Mouse (Mus musculus) MEL (cell line): ENCODE data around the gene Tmem54. TPM values are rescaled to one million over a fixed set of nuclear protein-coding genes. Genes with fewer than 3 reads are reported as not detected.

ENCODE experiments used
- DNase-seq: peaks from one replicate; pipeline ENCODE4 v3.0.0; 2011; ENCODE audit warnings: low read depth, low spot score
- H3K27ac ChIP-seq: 2 replicates; pipeline ENCODE4 v1.5.1; 2012; ENCODE audit warnings: low read depth, mild to moderate bottlenecking, control low read depth, low read length, moderate library complexity; ENCODE audit not compliant: control insufficient read depth
- H3K27me3 ChIP-seq, 2 experiments: fragments of 150-350 bp in 1 of 2; sonication (generic) in 1 of 2; 2 replicates each; pipeline ENCODE4 v1.6.1; 2012; ENCODE audit warnings: low read length in 2 of 2, mild to moderate bottlenecking in 2 of 2, improper control_type of control experiment in 1 of 2, moderate library complexity in 1 of 2; ENCODE audit not compliant: insufficient read depth in 2 of 2, control insufficient read depth in 1 of 2
- H3K36me3 ChIP-seq, 2 experiments: 2 replicates each; pipeline ENCODE4 v1.6.1; 2012 to 2014; ENCODE audit warnings: low read length in 2 of 2, improper control_type of control experiment in 1 of 2, inconsistent platforms in 1 of 2, mild to moderate bottlenecking in 1 of 2; ENCODE audit not compliant: insufficient read depth in 2 of 2, control insufficient read depth in 1 of 2
- H3K4me1 ChIP-seq, 2 experiments: fragments of 150-350 bp in 1 of 2; sonication (generic) in 1 of 2; 2 replicates each; pipeline ENCODE4 v1.6.1; 2012; ENCODE audit warnings: low read length in 2 of 2, improper control_type of control experiment in 1 of 2, mild to moderate bottlenecking in 1 of 2; ENCODE audit not compliant: insufficient read depth in 2 of 2, control insufficient read depth in 1 of 2
- H3K4me3 ChIP-seq, 2 experiments: fragments of 150-350 bp in 1 of 2; sonication (generic) in 1 of 2; 2 replicates each; pipeline ENCODE4 v1.5.1; 2012; ENCODE audit warnings: low read depth in 2 of 2, low read length in 2 of 2, mild to moderate bottlenecking in 2 of 2, moderate library complexity in 2 of 2, control low read depth in 1 of 2, improper control_type of control experiment in 1 of 2; ENCODE audit not compliant: control insufficient read depth in 1 of 2, insufficient read depth in 1 of 2
- H3K79me2 ChIP-seq: 2 replicates; pipeline ENCODE4 v1.6.1; 2012; ENCODE audit warnings: mild to moderate bottlenecking, low read length, moderate library complexity; ENCODE audit not compliant: control insufficient read depth, poor library complexity, insufficient read depth
- H3K9ac ChIP-seq: 2 replicates; pipeline ENCODE4 v1.6.1; 2012; ENCODE audit warnings: low read depth, mild to moderate bottlenecking, control low read depth, low read length, moderate library complexity; ENCODE audit not compliant: control insufficient read depth, poor library complexity, severe bottlenecking
- H3K9me3 ChIP-seq: fragments of 150-350 bp; sonication (generic); replicated peaks from 2 replicates; pipeline ENCODE4 v1.6.1; 2012; ENCODE audit warnings: mild to moderate bottlenecking, low read length, improper control_type of control experiment, moderate library complexity; ENCODE audit not compliant: insufficient read depth
- BHLHE40 ChIP-seq: IDR thresholded peaks from 2 replicates; pipeline ENCODE4 v1.6.1; 2012; ENCODE audit warnings: low read depth, mild to moderate bottlenecking, inconsistent platforms, low read length, improper control_type of control experiment, borderline replicate concordance
- CHD1 ChIP-seq: IDR thresholded peaks from 2 replicates; pipeline ENCODE4 v1.6.1; 2012; ENCODE audit warnings: low read depth, mild to moderate bottlenecking, inconsistent platforms, low read length, improper control_type of control experiment
- CTCF ChIP-seq, 3 experiments: IDR thresholded peaks in 2 of 3; conservative IDR thresholded peaks in 1 of 3; 2 replicates each; pipeline ENCODE4 v1.5.1; 2011 to 2012; ENCODE audit warnings: low read length in 3 of 3, low read depth in 2 of 3, mild to moderate bottlenecking in 2 of 3, improper control_type of control experiment in 1 of 3, inconsistent platforms in 1 of 3, mixed read lengths in 1 of 3, moderate library complexity in 1 of 3; ENCODE audit not compliant: control insufficient read depth in 1 of 3, insufficient read depth in 1 of 3, poor library complexity in 1 of 3, severe bottlenecking in 1 of 3
- E2F4 ChIP-seq: IDR thresholded peaks from 2 replicates; pipeline ENCODE4 v1.6.1; 2011; ENCODE audit warnings: low read depth, low read length, improper control_type of control experiment, borderline replicate concordance
- ELF1 ChIP-seq: IDR thresholded peaks from 2 replicates; pipeline ENCODE4 v1.6.1; 2014; ENCODE audit warnings: low read depth, mild to moderate bottlenecking, inconsistent platforms, low read length, improper control_type of control experiment, moderate library complexity
- EP300 ChIP-seq, 2 experiments: IDR thresholded peaks; 2 replicates each; pipeline ENCODE4 v1.6.1; 2011; ENCODE audit warnings: improper control_type of control experiment in 2 of 2, low read length in 2 of 2, low read depth in 1 of 2, mild to moderate bottlenecking in 1 of 2
- GABPA ChIP-seq: IDR thresholded peaks from 2 replicates; pipeline ENCODE4 v1.6.1; 2012; ENCODE audit warnings: low read depth, mild to moderate bottlenecking, inconsistent platforms, low read length, improper control_type of control experiment, moderate library complexity
- GATA1 ChIP-seq: IDR thresholded peaks from 2 replicates; pipeline ENCODE4 v1.6.1; 2011; ENCODE audit warnings: low read depth, low read length, improper control_type of control experiment
- HCFC1 ChIP-seq: IDR thresholded peaks from 2 replicates; pipeline ENCODE4 v1.6.1; 2012; ENCODE audit warnings: low read depth, mild to moderate bottlenecking, inconsistent platforms, low read length, improper control_type of control experiment, moderate library complexity
- JUND ChIP-seq: IDR thresholded peaks from 2 replicates; pipeline ENCODE4 v1.6.1; 2011; ENCODE audit warnings: low read depth, mild to moderate bottlenecking, improper control_type of control experiment, low read length
- KAT2A ChIP-seq: conservative IDR thresholded peaks from 2 replicates; pipeline ENCODE4 v1.6.1; 2012; ENCODE audit warnings: low read depth, low read length, improper control_type of control experiment, inconsistent platforms
- MAFK ChIP-seq: IDR thresholded peaks from 2 replicates; pipeline ENCODE4 v1.6.1; 2011; ENCODE audit warnings: low read depth, mild to moderate bottlenecking, low read length, improper control_type of control experiment, borderline replicate concordance
- MAX ChIP-seq: IDR thresholded peaks from 2 replicates; pipeline ENCODE4 v1.6.1; 2011; ENCODE audit warnings: low read length, improper control_type of control experiment
- MAZ ChIP-seq: IDR thresholded peaks from 2 replicates; pipeline ENCODE4 v1.6.1; 2012; ENCODE audit warnings: low read depth, mild to moderate bottlenecking, inconsistent platforms, low read length, improper control_type of control experiment
- MXI1 ChIP-seq: IDR thresholded peaks from 2 replicates; pipeline ENCODE4 v1.6.1; 2011; ENCODE audit warnings: mild to moderate bottlenecking, low read depth, low read length, improper control_type of control experiment
- MYB ChIP-seq: IDR thresholded peaks from 2 replicates; pipeline ENCODE4 v1.6.1; 2011; ENCODE audit warnings: mild to moderate bottlenecking, low read depth, low read length, improper control_type of control experiment
- MYC ChIP-seq: IDR thresholded peaks from 2 replicates; pipeline ENCODE4 v1.6.1; 2011; ENCODE audit warnings: low read depth, mild to moderate bottlenecking, low read length, improper control_type of control experiment, moderate library complexity
- NRF1 ChIP-seq: IDR thresholded peaks from 2 replicates; pipeline ENCODE4 v1.6.1; 2014; ENCODE audit warnings: low read depth, mild to moderate bottlenecking, inconsistent platforms, low read length, improper control_type of control experiment, moderate library complexity; ENCODE audit not compliant: poor library complexity, insufficient read depth, severe bottlenecking
- POLR2A ChIP-seq, 2 experiments: IDR thresholded peaks; 2 replicates each; pipeline ENCODE4 v1.6.1; 2011 to 2012; ENCODE audit warnings: low read length in 2 of 2, mild to moderate bottlenecking in 2 of 2, control low read depth in 1 of 2, improper control_type of control experiment in 1 of 2, low read depth in 1 of 2, moderate library complexity in 1 of 2; ENCODE audit not compliant: control insufficient read depth in 1 of 2, insufficient read depth in 1 of 2, poor library complexity in 1 of 2
- POLR2AphosphoS2 ChIP-seq: IDR thresholded peaks from 2 replicates; pipeline ENCODE4 v1.6.1; 2011; ENCODE audit warnings: low read length, improper control_type of control experiment
- POLR2AphosphoS5 ChIP-seq: IDR thresholded peaks from 2 replicates; pipeline ENCODE4 v1.6.1; 2012; ENCODE audit warnings: low read depth, borderline replicate concordance, mild to moderate bottlenecking, inconsistent platforms, low read length, moderate library complexity, mixed read lengths
- RAD21 ChIP-seq: IDR thresholded peaks from 2 replicates; pipeline ENCODE4 v1.6.1; 2011; ENCODE audit warnings: mild to moderate bottlenecking, low read depth, low read length, improper control_type of control experiment
- SMC3 ChIP-seq: IDR thresholded peaks from 2 replicates; pipeline ENCODE4 v1.6.1; 2011; ENCODE audit warnings: low read depth, low read length, improper control_type of control experiment
- TAL1 ChIP-seq: IDR thresholded peaks from 2 replicates; pipeline ENCODE4 v1.6.1; 2012; ENCODE audit warnings: mild to moderate bottlenecking, inconsistent platforms, low read length, moderate library complexity, mixed read lengths
- TBP ChIP-seq: IDR thresholded peaks from 2 replicates; pipeline ENCODE4 v1.8.0; 2011; ENCODE audit warnings: low read depth, low read length, improper control_type of control experiment
- UBTF ChIP-seq: IDR thresholded peaks from 2 replicates; pipeline ENCODE4 v1.6.1; 2012; ENCODE audit warnings: low read depth, mild to moderate bottlenecking, inconsistent platforms, low read length, improper control_type of control experiment, moderate library complexity, borderline replicate concordance; ENCODE audit not compliant: insufficient read depth
- USF1 ChIP-seq: IDR thresholded peaks from 2 replicates; pipeline ENCODE4 v1.6.1; 2014; ENCODE audit warnings: low read depth, mild to moderate bottlenecking, inconsistent platforms, low read length, improper control_type of control experiment, moderate library complexity
- USF2 ChIP-seq, 2 experiments: IDR thresholded peaks; 2 replicates each; pipeline ENCODE4 v1.6.1; 2011 to 2012; ENCODE audit warnings: improper control_type of control experiment in 2 of 2, low read length in 2 of 2, borderline replicate concordance in 1 of 2, inconsistent platforms in 1 of 2, low read depth in 1 of 2, mild to moderate bottlenecking in 1 of 2; ENCODE audit not compliant: insufficient read depth in 1 of 2
- ZC3H11A ChIP-seq: IDR thresholded peaks from 2 replicates; pipeline ENCODE4 v1.6.1; 2012; ENCODE audit warnings: low read depth, mild to moderate bottlenecking, inconsistent platforms, low read length, improper control_type of control experiment
- ZKSCAN1 ChIP-seq: IDR thresholded peaks from 2 replicates; pipeline ENCODE4 v1.6.1; 2012; ENCODE audit warnings: low read depth, mild to moderate bottlenecking, inconsistent platforms, low read length, improper control_type of control experiment, moderate library complexity
- polyA plus RNA-seq, 2 experiments: library from polyadenylated mRNA; stranded (reverse) in 1 of 2; unstranded in 1 of 2; fragments of >175 nt in 1 of 2; fragments of >200 nt in 1 of 2; gene quantifications; 2 replicates each; pipeline versions ENCODE4 v1.2.1 to v1.2.4; 2012; ENCODE audit warnings: low replicate concordance in 2 of 2, low read depth in 1 of 2; ENCODE audit not compliant: insufficient read length in 2 of 2, insufficient read depth in 1 of 2, missing spikeins in 1 of 2
- total RNA-seq: library from RNA; depleted of rRNA; stranded (reverse); fragments of 300-350 nt; gene quantifications from 2 replicates; pipeline ENCODE4 v1.2.3, GENCODE M21; 2012

The Tmem54 gene
- total and polyA plus RNA-seq, 3 experiments, result not detected

GRCm38 (mm10) chr4:129116703-129117102 is 11.4 kb downstream of the Tmem54 start:
- Histone ChIP-seq H3K79me2 (no peaks in the 10 kb centered on the region), H3K9me3 (no peaks in the 10 kb centered on the region), H3K4me1 (no peaks in the 10 kb centered on the region), H3K36me3 (no peaks in the 10 kb centered on the region), H3K4me3 (no peak overlapping the region), H3K27me3 (0 out of 4 replicates have a peak, but pooled peaks cover 0 to 1% of the 10 kb centered on the region in 2 experiments), H3K9ac (no peak overlapping the region), H3K27ac (no peak overlapping the region)
- no peak for DNase-seq
- TF ChIP-seq TAL1 (no peak), TBP (no peak), MAFK (no peak), EP300 (IDR thresholded peaks at IDR 0.05; ENCODE audit: low read depth in 1 of 2, low read length in 2 of 2) (no peak), POLR2A (IDR thresholded peaks at IDR 0.05; ENCODE audit: control insufficient read depth in 1 of 2, insufficient read depth in 1 of 2, low read depth in 1 of 2, low read length in 2 of 2, poor library complexity in 1 of 2) (no peak), CHD1 (no peak), USF2 (IDR thresholded peaks at IDR 0.05; ENCODE audit: borderline replicate concordance in 1 of 2, insufficient read depth in 1 of 2, low read depth in 1 of 2, low read length in 2 of 2) (no peak), MYB (no peak), CTCF (IDR thresholded peaks at IDR 0.05 in 2 of 3, conservative IDR thresholded peaks at IDR 0.05 in 1 of 3; ENCODE audit: control insufficient read depth in 1 of 3, insufficient read depth in 1 of 3, low read depth in 2 of 3, low read length in 3 of 3, poor library complexity in 1 of 3, severe bottlenecking in 1 of 3) (no peak), USF1 (no peak), KAT2A (no peak), JUND (no peak), ZKSCAN1 (no peak), GABPA (no peak), ZC3H11A (no peak), SMC3 (no peak), MAZ (no peak), MYC (no peak)

- no peak overlapping the region for H3K9ac ChIP-seq
- no peaks in the 10 kb centered on the region for H3K9me3 ChIP-seq
- H3K27me3 ChIP-seq, result 0 out of 4 replicates have a peak, but pooled peaks cover 0 to 1% of the 10 kb centered on the region in 2 experiments
- H3K4me3 ChIP-seq, result no peak overlapping the region
- H3K27ac ChIP-seq, result no peak overlapping the region
- no peak for TF ChIP-seq ELF1
- no peak for TF ChIP-seq GATA1
- TF ChIP-seq NRF1, result no peak
- TF ChIP-seq RAD21, result no peak
- no peak for TF ChIP-seq EP300 (IDR thresholded peaks at IDR 0.05; ENCODE audit: low read depth in 1 of 2, low read length in 2 of 2)
- no peak for TF ChIP-seq E2F4
- no peak for TF ChIP-seq TAL1
- TF ChIP-seq USF1, result no peak
- TF ChIP-seq HCFC1, result no peak
- no peak for TF ChIP-seq POLR2AphosphoS2
- no peak for TF ChIP-seq MXI1
- TF ChIP-seq SMC3, result no peak
- TF ChIP-seq POLR2AphosphoS5, result no peak
- no peak for TF ChIP-seq GABPA
- TF ChIP-seq UBTF, result no peak
- no peak for TF ChIP-seq MAX
- no peak for TF ChIP-seq MAZ
- TF ChIP-seq BHLHE40, result no peak
- TF ChIP-seq, all 39 proteins: peak for 0
- no peaks in the 10 kb centered on the region for H3K4me1 ChIP-seq
- no peak for DNase-seq
- no peaks in the 10 kb centered on the region for H3K79me2 ChIP-seq
- no peaks in the 10 kb centered on the region for H3K36me3 ChIP-seq
These were observed 12.6 kb downstream of the Tmem54 start for GRCm38 (mm10) chr4:129117720-129118510.
